Mouse (Mus musculus): ENCODE measurements around the gene C5ar1. TPM values are rescaled to one million over a fixed set of nuclear protein-coding genes. Genes with fewer than 3 reads are reported as not detected.

Gene C5ar1
- polyA plus RNA-seq, 1 experiment from 2014 or later: 0.64 TPM

DNA sequence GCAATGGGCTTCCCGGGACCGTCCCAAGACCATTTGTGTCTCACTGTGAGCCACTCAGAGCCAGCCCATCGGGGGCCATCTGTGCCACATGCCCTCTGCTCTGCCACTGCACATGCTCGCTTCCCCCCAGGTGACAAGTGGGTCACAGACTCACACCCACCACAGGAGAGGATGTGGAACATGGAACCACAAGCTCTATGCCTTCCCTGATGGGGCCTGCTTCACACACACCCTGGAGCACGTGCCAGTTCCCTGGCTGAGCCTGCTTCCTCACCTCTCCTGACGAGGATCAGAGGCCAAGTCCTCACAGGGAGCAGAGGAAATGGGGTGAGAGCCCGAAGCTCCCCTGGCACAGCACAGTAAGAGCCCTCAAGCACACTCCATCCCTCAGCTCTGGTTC, 52.3 kb downstream of the C5ar1 start:
- Histone ChIP-seq H3K4me1 (no peaks in the 10 kb centered on the region), H3K27me3 (replicated peaks; ENCODE audit: low read depth, poor library complexity, severe bottlenecking) (no peaks in the 10 kb centered on the region), H3K9me3 (no peaks in the 10 kb centered on the region), H3K4me3 (no peak overlapping the region), H3K27ac (replicated peaks) (no peak overlapping the region), H3K36me3 (replicated peaks) (peaks cover 99% of the 10 kb centered on the region)
- 84% methylated on average over 7 of the region's 7 CpGs for WGBS
- no peak for DNase-seq (ENCODE audit: low spot score)

DNA sequence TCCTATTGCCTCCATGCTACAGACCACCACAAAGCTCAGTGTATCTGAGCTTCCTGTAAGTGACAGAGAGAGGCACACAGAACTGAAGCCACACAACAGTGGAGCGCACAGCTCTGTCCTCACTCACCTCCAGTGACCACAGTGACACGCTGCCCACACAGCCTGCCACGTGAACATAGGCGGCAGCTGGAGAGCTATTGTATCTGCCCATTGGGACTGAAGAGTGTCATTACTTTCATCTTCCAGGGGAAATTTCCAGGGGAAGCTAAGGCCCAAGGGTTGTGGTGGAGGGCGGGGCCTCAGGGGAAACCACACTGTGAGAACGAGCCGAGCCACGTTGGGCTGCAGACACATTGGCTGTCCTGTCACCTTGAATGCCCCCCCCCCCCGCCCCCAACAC, 54.5 kb downstream of the C5ar1 start:
- H3K36me3 ChIP-seq (replicated peaks): peaks cover 100% of the 10 kb centered on the region
- H3K9me3 ChIP-seq: no peaks in the 10 kb centered on the region
- no peaks in the 10 kb centered on the region for H3K27me3 ChIP-seq (replicated peaks; ENCODE audit: low read depth, poor library complexity, severe bottlenecking)
- no peak for DNase-seq (ENCODE audit: low spot score)
- WGBS: 82% methylated on average over 9 of the region's 9 CpGs
- H3K4me1 ChIP-seq: no peaks in the 10 kb centered on the region
- no peak overlapping the region for H3K4me3 ChIP-seq
- no peak overlapping the region for H3K27ac ChIP-seq (replicated peaks)

DNA sequence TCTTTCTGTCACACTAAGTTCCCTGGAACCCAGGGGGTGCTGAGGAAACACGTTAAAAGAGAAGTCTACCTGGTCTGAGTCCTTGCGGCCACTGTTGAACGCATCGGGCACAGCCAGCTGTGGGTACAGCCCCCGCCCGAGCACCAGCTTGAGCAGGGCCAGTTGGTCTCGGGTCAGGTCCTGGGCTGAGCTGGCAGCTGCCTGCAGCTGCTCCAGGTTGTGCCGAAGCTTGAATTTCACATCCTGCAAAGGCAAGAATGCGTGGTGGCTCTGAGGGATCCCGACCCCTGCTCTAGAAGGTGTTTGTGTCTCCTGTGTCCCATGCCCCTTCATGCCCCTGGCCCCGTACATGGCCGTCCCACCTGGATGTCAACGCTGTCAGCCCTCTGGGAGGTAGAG, 55.8 kb downstream of the C5ar1 start:
- no peak overlapping the region for H3K27ac ChIP-seq (replicated peaks)
- H3K4me1 ChIP-seq: no peaks in the 10 kb centered on the region
- no peak for DNase-seq (ENCODE audit: low spot score)
- H3K36me3 ChIP-seq (replicated peaks): peaks cover 100% of the 10 kb centered on the region
- 91% methylated on average over 13 of the region's 13 CpGs for WGBS
- H3K9me3 ChIP-seq: no peaks in the 10 kb centered on the region
- H3K27me3 ChIP-seq (replicated peaks; ENCODE audit: low read depth, poor library complexity, severe bottlenecking): no peaks in the 10 kb centered on the region
- no peak overlapping the region for H3K4me3 ChIP-seq

DNA sequence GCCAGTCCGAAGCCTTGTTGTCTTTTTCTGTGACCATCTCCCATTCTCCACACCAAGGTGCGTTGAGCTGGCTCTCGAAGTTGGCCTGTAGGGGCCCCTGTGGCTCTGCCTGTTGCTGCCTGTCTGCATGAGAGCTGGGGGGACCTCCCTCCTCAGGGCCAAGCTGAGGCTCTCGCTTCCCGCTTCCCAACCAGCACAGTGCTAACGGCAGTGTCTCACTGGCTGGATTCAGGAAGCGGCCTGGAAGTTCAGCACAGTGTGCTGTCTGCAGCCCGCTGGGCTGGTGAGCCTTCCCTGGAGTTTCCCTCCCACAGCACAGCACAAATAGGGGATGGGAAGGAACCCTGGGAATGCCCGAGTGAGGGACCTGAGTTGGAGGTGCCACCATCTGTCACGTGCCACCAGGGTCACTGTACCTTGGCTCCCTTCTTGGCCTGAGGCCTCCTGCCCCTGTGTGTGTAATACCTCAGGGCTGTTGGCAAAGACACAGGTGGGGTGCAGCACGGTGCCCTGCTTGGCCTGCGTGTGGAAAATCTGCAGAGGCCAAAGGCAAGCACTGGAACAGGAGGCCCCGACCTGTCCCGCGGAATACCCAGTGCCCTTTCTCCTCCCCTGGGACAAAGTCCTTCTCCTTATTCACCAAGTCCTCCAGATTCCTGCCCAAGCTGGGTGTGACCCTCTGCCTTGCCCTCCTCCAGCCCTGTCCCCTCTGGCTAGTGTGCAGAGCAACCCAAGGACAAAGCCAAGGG, 56.4 kb downstream of the C5ar1 start:
- H3K27ac ChIP-seq (replicated peaks): no peak overlapping the region
- H3K4me1 ChIP-seq: no peaks in the 10 kb centered on the region
- no peak overlapping the region for H3K4me3 ChIP-seq
- peaks cover 100% of the 10 kb centered on the region for H3K36me3 ChIP-seq (replicated peaks)
- DNase-seq (ENCODE audit: low spot score): no peak
- no peaks in the 10 kb centered on the region for H3K27me3 ChIP-seq (replicated peaks; ENCODE audit: low read depth, poor library complexity, severe bottlenecking)
- 86% methylated on average over 15 of the region's 15 CpGs for WGBS
- H3K9me3 ChIP-seq: no peaks in the 10 kb centered on the region

DNA sequence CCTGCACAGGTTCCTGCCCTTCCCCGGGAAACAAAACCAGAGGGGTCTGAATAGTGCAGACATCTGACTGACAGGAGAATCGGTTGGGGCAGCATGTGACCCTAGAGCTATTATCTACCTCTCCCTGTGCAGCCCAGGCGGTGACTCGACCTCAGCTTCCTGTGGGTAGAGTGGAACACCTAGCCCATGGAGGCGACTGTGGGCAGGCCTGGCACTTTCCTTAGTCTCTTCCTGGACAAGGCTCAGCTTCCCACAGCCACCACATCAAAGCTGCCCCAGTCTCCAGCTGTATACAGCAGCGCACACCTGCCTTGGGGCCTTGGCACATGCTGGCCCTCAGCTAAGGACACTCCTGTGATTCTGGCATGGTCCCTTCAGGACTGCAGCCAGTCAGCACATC, 58.2 kb downstream of the C5ar1 start:
- Histone ChIP-seq H3K4me3 (no peak overlapping the region), H3K9me3 (no peaks in the 10 kb centered on the region), H3K36me3 (replicated peaks) (peaks cover 100% of the 10 kb centered on the region), H3K27me3 (replicated peaks; ENCODE audit: low read depth, poor library complexity, severe bottlenecking) (no peaks in the 10 kb centered on the region), H3K4me1 (no peaks in the 10 kb centered on the region), H3K27ac (replicated peaks) (no peak overlapping the region)
- DNase-seq (ENCODE audit: low spot score): no peak
- 84% methylated on average over 6 of the region's 6 CpGs for WGBS

DNA sequence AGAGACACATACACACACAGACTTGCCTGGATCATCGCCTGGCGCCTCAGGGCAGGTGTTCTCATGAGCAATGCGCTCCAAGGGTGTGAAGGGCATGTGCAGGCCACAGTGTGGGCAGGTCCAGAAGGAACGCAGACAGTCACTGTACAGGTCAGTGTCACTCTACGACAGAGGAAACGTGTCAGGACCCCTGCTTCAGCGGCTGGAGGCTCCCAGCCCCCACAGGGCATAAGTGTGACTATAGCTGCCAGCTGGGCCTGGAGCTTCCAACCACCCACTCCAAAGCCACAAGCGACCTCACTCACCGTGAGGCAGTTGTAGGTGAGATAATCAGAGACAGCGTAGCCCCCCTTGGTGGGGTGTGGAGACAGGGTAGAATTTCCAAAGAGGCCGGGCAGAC, 60.8 kb downstream of the C5ar1 start:
- WGBS: 90% methylated on average over 11 of the region's 11 CpGs
- peaks cover 87% of the 10 kb centered on the region for H3K36me3 ChIP-seq (replicated peaks)
- no peaks in the 10 kb centered on the region for H3K4me1 ChIP-seq
- H3K4me3 ChIP-seq: no peak overlapping the region
- no peaks in the 10 kb centered on the region for H3K9me3 ChIP-seq
- no peaks in the 10 kb centered on the region for H3K27me3 ChIP-seq (replicated peaks; ENCODE audit: low read depth, poor library complexity, severe bottlenecking)
- DNase-seq (ENCODE audit: low spot score): no peak
- no peak overlapping the region for H3K27ac ChIP-seq (replicated peaks)

DNA sequence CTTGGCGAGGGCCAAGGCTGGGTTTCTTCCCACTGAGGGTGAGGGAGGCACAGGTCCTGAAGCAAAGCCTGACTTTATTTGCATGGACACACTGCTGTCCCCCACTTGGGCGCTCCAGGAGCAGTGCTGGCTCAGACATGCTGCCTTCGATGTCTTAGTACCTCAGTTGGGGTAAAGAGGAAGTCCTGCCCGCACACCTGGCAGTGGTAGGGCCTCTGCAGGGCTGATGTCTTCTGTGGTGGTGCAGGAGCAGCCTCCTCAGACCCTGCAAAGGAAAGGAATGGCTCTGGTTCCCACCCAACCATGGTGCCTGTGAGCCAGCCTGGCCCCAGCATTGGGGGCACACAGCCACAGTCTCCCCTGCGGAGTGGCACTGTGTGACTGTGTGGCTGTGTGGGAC, 62.2 kb downstream of the C5ar1 start:
- Histone ChIP-seq H3K9me3 (no peaks in the 10 kb centered on the region), H3K36me3 (replicated peaks) (peaks cover 73% of the 10 kb centered on the region), H3K27me3 (replicated peaks; ENCODE audit: low read depth, poor library complexity, severe bottlenecking) (no peaks in the 10 kb centered on the region), H3K27ac (replicated peaks) (no peak overlapping the region), H3K4me3 (no peak overlapping the region), H3K4me1 (no peaks in the 10 kb centered on the region)
- 86% methylated on average over 5 of the region's 5 CpGs for WGBS
- no peak for DNase-seq (ENCODE audit: low spot score)

Other genes starting within 250 kb of the C5ar1 start
- 8.9 and 9.2 TPM in 2 replicates for gene Bicra, start 211.6 kb downstream of the C5ar1 start, polyA plus RNA-seq (2016; fragmentation: Nextera tagmentation; extraction: Ambion mirVana)
- gene Zfp541, start 197.7 kb downstream of the C5ar1 start, polyA plus RNA-seq (2016; fragmentation: Nextera tagmentation; extraction: Ambion mirVana): 0.05 TPM in 1 of 2 replicates, not detected in the other
- 200 and 202 TPM in 2 replicates for gene Napa, start 161.1 kb downstream of the C5ar1 start, polyA plus RNA-seq (2016; fragmentation: Nextera tagmentation; extraction: Ambion mirVana)
- gene Kptn, start 139.6 kb downstream of the C5ar1 start, polyA plus RNA-seq (2016; fragmentation: Nextera tagmentation; extraction: Ambion mirVana): 25.8 and 26.7 TPM in 2 replicates
- gene Slc8a2, start 129.7 kb downstream of the C5ar1 start, polyA plus RNA-seq (2016; fragmentation: Nextera tagmentation; extraction: Ambion mirVana): 0.16 and 0.20 TPM in 2 replicates
- gene Meis3, start 84.5 kb downstream of the C5ar1 start, polyA plus RNA-seq (2016; fragmentation: Nextera tagmentation; extraction: Ambion mirVana): 55.5 and 67.7 TPM in 2 replicates
- gene Dhx34, start 37.5 kb downstream of the C5ar1 start, polyA plus RNA-seq (2016; fragmentation: Nextera tagmentation; extraction: Ambion mirVana): 19.0 and 20.1 TPM in 2 replicates
- 0.05 and 0.09 TPM in 2 replicates for gene C5ar2, start 15.4 kb downstream of the C5ar1 start, polyA plus RNA-seq (2016; fragmentation: Nextera tagmentation; extraction: Ambion mirVana)
- 5.9 and 9.1 TPM in 2 replicates for gene Inafm1, start 14.1 kb upstream of the C5ar1 start, polyA plus RNA-seq (2016; fragmentation: Nextera tagmentation; extraction: Ambion mirVana)
- gene Ccdc9, start 27.3 kb upstream of the C5ar1 start, polyA plus RNA-seq (2016; fragmentation: Nextera tagmentation; extraction: Ambion mirVana): 27.1 and 27.5 TPM in 2 replicates
- 12.9 and 13.4 TPM in 2 replicates for gene Bbc3, start 48.9 kb upstream of the C5ar1 start, polyA plus RNA-seq (2016; fragmentation: Nextera tagmentation; extraction: Ambion mirVana)
- gene Sae1, start 128.3 kb upstream of the C5ar1 start, polyA plus RNA-seq (2016; fragmentation: Nextera tagmentation; extraction: Ambion mirVana): 479 and 497 TPM in 2 replicates
- gene Zc3h4, start 141.4 kb upstream of the C5ar1 start, polyA plus RNA-seq (2016; fragmentation: Nextera tagmentation; extraction: Ambion mirVana): 20.5 and 22.2 TPM in 2 replicates
- 71.5 and 76.4 TPM in 2 replicates for gene Tmem160, start 193.2 kb upstream of the C5ar1 start, polyA plus RNA-seq (2016; fragmentation: Nextera tagmentation; extraction: Ambion mirVana)
- gene Npas1, start 218.2 kb upstream of the C5ar1 start, polyA plus RNA-seq (2016; fragmentation: Nextera tagmentation; extraction: Ambion mirVana): 0.98 and 1.4 TPM in 2 replicates

All from embryonic facial prominence, embryonic 10.5 days (tissue).